Mouse (Mus musculus) heart, adult 18-20 months (tissue): ENCODE measurements at regions not wholly inside any gene's neighbourhood (a gene's known extent, or its start where the extent isn't known, plus 50 kb on each side); places are given as distances from the start of the nearest gene placed in this dataset.

ENCODE experiments used
- DNase-seq, 2 experiments: peaks; one replicate each; pipeline ENCODE4 v3.0.0; 2021 to 2022; ENCODE audit warnings: mixed read lengths in 1 of 2

GRCm38 (mm10) chr13:107627073-107627472, 417.2 kb upstream of the Smim15 start:
- DNase-seq = no peak

- no peak for DNase-seq
Measured at GRCm38 (mm10) chr13:107626670-107627069, 417.6 kb upstream of the Smim15 start.

GRCm38 (mm10) chr13:107621337-107621736, 422.9 kb upstream of the Smim15 start:
- DNase-seq = no peak

- no peak for DNase-seq
Measured at GRCm38 (mm10) chr13:107620887-107621286, 423.4 kb upstream of the Smim15 start.

GRCm38 (mm10) chr13:107620210-107620609, 424.0 kb upstream of the Smim15 start:
- no peak for DNase-seq

- DNase-seq = no peak
Measured at GRCm38 (mm10) chr13:107619430-107619927, 424.8 kb upstream of the Smim15 start.

GRCm38 (mm10) chr13:107618796-107619429, 425.3 kb upstream of the Smim15 start:
- no peak for DNase-seq

- DNase-seq = no peak
Measured at GRCm38 (mm10) chr13:107618369-107618771, 425.9 kb upstream of the Smim15 start.

GRCm38 (mm10) chr13:107617582-107617981, 426.7 kb upstream of the Smim15 start:
- no peak for DNase-seq

- peak in 1 of 2 experiments; percentile 6 for DNase-seq
Measured at GRCm38 (mm10) chr13:107616775-107617174, 427.5 kb upstream of the Smim15 start.

GRCm38 (mm10) chr13:107608996-107609503, 435.2 kb upstream of the Smim15 start:
- DNase-seq = no peak

GRCm38 (mm10) chr13:107607294-107607693, 437.0 kb upstream of the Smim15 start:
- DNase-seq = peak; percentile 56 to 88

GRCm38 (mm10) chr13:107602149-107602548, 442.1 kb upstream of the Smim15 start:
- DNase-seq = no peak

GRCm38 (mm10) chr13:107601132-107601439, 443.2 kb upstream of the Smim15 start:
- no peak for DNase-seq

- DNase-seq = peak; percentile 23 to 44
Measured at GRCm38 (mm10) chr13:107600331-107601131, 443.7 kb upstream of the Smim15 start.

- DNase-seq = no peak
Measured at GRCm38 (mm10) chr13:107599094-107599644, 445.1 kb upstream of the Smim15 start.

GRCm38 (mm10) chr13:107598391-107598790, 445.9 kb upstream of the Smim15 start:
- no peak for DNase-seq

GRCm38 (mm10) chr13:107597217-107597616, 447.0 kb upstream of the Smim15 start:
- DNase-seq = no peak

- no peak for DNase-seq
Measured at GRCm38 (mm10) chr13:107596183-107596582, 448.1 kb upstream of the Smim15 start.

- no peak for DNase-seq
Measured at GRCm38 (mm10) chr13:107588399-107589002, 455.7 kb upstream of the Smim15 start.

GRCm38 (mm10) chr13:107587678-107588077, 456.6 kb upstream of the Smim15 start:
- no peak for DNase-seq

GRCm38 (mm10) chr13:107585936-107586335, 458.3 kb upstream of the Smim15 start:
- no peak for DNase-seq

- no peak for DNase-seq
Measured at GRCm38 (mm10) chr13:107585353-107585752, 458.9 kb upstream of the Smim15 start.
